Mouse (Mus musculus) liver, embryonic 11.5 days (tissue): ENCODE results near the gene Rbbp4. TPM values are rescaled to one million over a fixed set of nuclear protein-coding genes. Genes with fewer than 3 reads are reported as not detected.
A peak's percentile ranks its signal among the peaks of the same experiment; 100 is the strongest.

Experiments used
- ATAC-seq: fragments of 200-750 bp; cut with Nextera tagmentation; replicated peaks from 2 replicates; pipeline ENCODE4 v1.8.0; 2017; ENCODE audit warnings: moderate number of reproducible peaks, mild to moderate bottlenecking, moderate TSS enrichment, moderate library complexity; ENCODE audit not compliant: low FRiP score
- DNase-seq: peaks from one replicate; pipeline ENCODE4 v3.0.0-alpha.2; 2017; ENCODE audit warnings: low spot score
- H3K27ac ChIP-seq: fragments of 300-500 bp; sonication (generic); 2 replicates; pipeline ENCODE4 v1.5.1; 2014; ENCODE audit warnings: mild to moderate bottlenecking, low read depth, low read length, control low read depth
- H3K27me3 ChIP-seq: fragments of 300-500 bp; sonication (generic); replicated peaks from 2 replicates; pipeline ENCODE4 v1.6.1; 2014; ENCODE audit warnings: low read length, mixed read lengths; ENCODE audit not compliant: control insufficient read depth, insufficient read depth
- H3K36me3 ChIP-seq: fragments of 300-500 bp; sonication (generic); 2 replicates; pipeline ENCODE4 v1.6.1; 2014; ENCODE audit warnings: mild to moderate bottlenecking, low read length, moderate library complexity, mixed read lengths; ENCODE audit not compliant: control insufficient read depth, insufficient read depth
- H3K4me1 ChIP-seq: fragments of 300-500 bp; sonication (generic); replicated peaks from 2 replicates; pipeline ENCODE4 v1.6.1; 2014; ENCODE audit warnings: low read length, mixed read lengths; ENCODE audit not compliant: control insufficient read depth, insufficient read depth
- H3K4me2 ChIP-seq: fragments of 300-500 bp; sonication (generic); 2 replicates; pipeline ENCODE4 v1.6.1; 2014; ENCODE audit warnings: mild to moderate bottlenecking, control low read depth, moderate library complexity
- H3K4me3 ChIP-seq: fragments of 300-500 bp; sonication (generic); 2 replicates; pipeline ENCODE4 v1.5.1; 2014; ENCODE audit warnings: low read depth, low read length, control low read depth
- H3K9ac ChIP-seq: fragments of 300-500 bp; sonication (generic); 2 replicates; pipeline ENCODE4 v1.6.1; 2014; ENCODE audit warnings: low read depth, low read length, control low read depth
- H3K9me3 ChIP-seq: fragments of 300-500 bp; sonication (generic); 2 replicates; pipeline ENCODE4 v1.6.1; 2016; ENCODE audit warnings: low read length, inconsistent platforms, mixed read lengths; ENCODE audit not compliant: control insufficient read depth
- WGBS: fragments of 180-500 bp; shearing (Covaris S2); extraction: QIAGEN DNeasy Blood & Tissue Kit; methylation state at CpG from one replicate; pipeline ENCODE4 v1.1.7; 2014; 5-methylcytosine and 5-hydroxymethylcytosine counted together
- polyA plus RNA-seq: library from polyadenylated mRNA; unstranded; fragments of >200 nt; fragmentation: Nextera tagmentation; extraction: Ambion mirVana; gene quantifications from 2 replicates; pipeline ENCODE4 v1.2.1, GENCODE M21; 2014

Gene Rbbp4
- polyA plus RNA-seq, 1 experiment from 2014 or later: 318 TPM

DNA sequence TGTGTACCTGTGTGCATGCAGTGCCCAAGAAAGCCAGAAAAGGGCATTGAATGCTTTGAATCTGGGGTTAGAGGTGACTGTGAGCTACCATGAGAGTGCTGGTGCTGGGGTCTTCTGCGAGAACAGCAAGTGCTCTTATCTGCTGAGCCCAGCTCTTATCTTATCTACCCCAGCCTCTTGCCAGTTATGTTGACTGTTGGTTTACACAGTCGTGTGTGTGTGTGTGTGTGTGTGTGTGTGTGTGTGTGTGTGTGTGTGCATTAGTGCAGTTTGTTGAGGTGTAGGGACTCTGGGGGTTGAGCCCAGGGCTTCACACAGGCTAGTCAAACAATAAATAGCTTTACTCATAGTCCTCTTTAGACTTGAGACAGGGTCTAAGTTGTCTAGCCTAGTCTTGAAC is 40.0 kb downstream of the Rbbp4 start:
- ATAC-seq (peak; percentile 79), DNase-seq (no peak)
- Histone ChIP-seq H3K4me3 (no peak overlapping the region), H3K27ac (no peak overlapping the region), H3K4me2 (peak overlapping the region; percentile 16; the same call in 1 of the 2 replicates), H3K4me1 (peaks cover 15% of the 10 kb centered on the region), H3K27me3 (0 out of 2 replicates have a peak, but pooled peaks cover 4% of the 10 kb centered on the region), H3K9ac (no peak overlapping the region), H3K9me3 (no peaks in the 10 kb centered on the region), H3K36me3 (no peaks in the 10 kb centered on the region)
- 6% methylated on average over 2 of the region's 2 CpGs for WGBS

DNA sequence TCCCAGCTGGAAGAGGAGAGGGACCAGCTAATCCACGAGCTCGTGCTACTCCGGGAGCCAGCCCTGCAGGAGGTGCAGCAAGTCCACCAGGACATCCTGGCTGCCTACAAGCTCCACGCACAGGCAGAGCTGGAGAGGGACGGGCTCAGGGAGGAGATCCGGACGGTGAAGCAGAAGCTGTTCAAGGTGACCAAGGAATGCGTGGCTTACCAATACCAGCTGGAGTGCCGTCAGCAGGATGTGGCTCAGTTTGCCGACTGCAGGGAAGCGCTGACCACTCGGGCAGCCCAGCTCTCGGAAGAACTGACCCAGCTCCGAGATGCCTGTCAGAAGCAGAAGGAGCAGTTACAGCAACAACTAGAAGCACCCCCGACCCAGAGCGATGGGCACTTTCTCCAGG is 41.5 kb downstream of the Rbbp4 start:
- H3K9me3 ChIP-seq: no peaks in the 10 kb centered on the region
- 0 out of 2 replicates have a peak overlapping the region, but pooled peaks have one; percentile 6 for H3K4me2 ChIP-seq
- no peak overlapping the region for H3K4me3 ChIP-seq
- WGBS: 38% methylated on average over 16 of the region's 16 CpGs
- ATAC-seq (no peak), DNase-seq (peak; percentile 45)
- no peaks in the 10 kb centered on the region for H3K36me3 ChIP-seq
- H3K27me3 ChIP-seq: peaks cover 6% of the 10 kb centered on the region; the same call in 1 of the 2 replicates
- no peak overlapping the region for H3K9ac ChIP-seq
- no peak overlapping the region for H3K27ac ChIP-seq
- peaks cover 15% of the 10 kb centered on the region for H3K4me1 ChIP-seq

DNA sequence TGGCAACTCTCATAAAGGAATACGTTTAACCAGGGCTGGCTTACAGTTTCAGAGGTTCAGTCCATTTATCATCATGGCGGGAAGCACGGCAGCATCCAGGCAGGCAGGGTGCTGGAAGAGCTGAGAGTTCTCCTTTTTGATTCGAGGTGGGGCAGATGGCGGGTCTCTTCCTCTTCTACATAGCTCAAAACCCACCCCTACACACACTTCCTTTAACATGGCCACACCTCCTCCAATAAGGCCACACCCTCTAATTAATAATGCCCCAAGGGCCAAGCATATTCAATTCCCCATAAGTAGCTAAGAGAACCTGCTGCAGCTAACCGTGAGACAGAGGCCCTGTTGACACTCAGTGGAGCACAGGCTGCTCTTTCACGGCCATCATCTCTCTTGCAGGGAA is 42.3 kb downstream of the Rbbp4 start:
- ATAC-seq (no peak), DNase-seq (peak; percentile 30)
- peaks cover 15% of the 10 kb centered on the region for H3K27me3 ChIP-seq
- no peaks in the 10 kb centered on the region for H3K36me3 ChIP-seq
- no peak overlapping the region for H3K4me2 ChIP-seq
- no peaks in the 10 kb centered on the region for H3K9me3 ChIP-seq
- no peak overlapping the region for H3K27ac ChIP-seq
- H3K9ac ChIP-seq: no peak overlapping the region
- no peak overlapping the region for H3K4me3 ChIP-seq
- H3K4me1 ChIP-seq: peaks cover 16% of the 10 kb centered on the region
- WGBS: 59% methylated on average over 7 of the region's 7 CpGs

DNA sequence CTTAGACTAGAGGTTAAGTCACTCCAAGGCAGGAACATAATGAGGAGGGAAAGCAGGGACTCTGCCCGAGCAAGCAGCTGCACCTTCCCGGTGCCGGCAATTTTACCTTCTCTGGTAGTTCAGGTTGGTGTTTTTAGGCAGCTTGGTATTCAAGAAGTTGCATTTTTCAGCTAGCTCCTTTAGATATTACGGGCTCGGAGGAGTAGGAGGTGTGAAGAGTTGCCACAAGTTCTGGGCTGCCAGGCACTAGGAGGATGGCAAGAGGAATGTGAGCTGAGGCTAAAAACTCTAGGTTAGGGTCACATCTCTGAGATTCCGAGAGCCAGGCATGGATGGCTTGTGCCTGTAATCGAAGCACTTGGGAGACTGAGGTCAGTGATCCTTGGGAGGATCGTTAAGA is 45.5 kb downstream of the Rbbp4 start:
- DNase-seq (no peak), ATAC-seq (no peak)
- H3K27ac ChIP-seq: no peak overlapping the region
- H3K9ac ChIP-seq: no peak overlapping the region
- peaks cover 13% of the 10 kb centered on the region for H3K4me1 ChIP-seq
- H3K36me3 ChIP-seq: no peaks in the 10 kb centered on the region
- H3K4me2 ChIP-seq: no peak overlapping the region
- no peaks in the 10 kb centered on the region for H3K9me3 ChIP-seq
- H3K27me3 ChIP-seq: peaks cover 40% of the 10 kb centered on the region
- WGBS: 85% methylated on average over 8 of the region's 8 CpGs
- H3K4me3 ChIP-seq: no peak overlapping the region

DNA sequence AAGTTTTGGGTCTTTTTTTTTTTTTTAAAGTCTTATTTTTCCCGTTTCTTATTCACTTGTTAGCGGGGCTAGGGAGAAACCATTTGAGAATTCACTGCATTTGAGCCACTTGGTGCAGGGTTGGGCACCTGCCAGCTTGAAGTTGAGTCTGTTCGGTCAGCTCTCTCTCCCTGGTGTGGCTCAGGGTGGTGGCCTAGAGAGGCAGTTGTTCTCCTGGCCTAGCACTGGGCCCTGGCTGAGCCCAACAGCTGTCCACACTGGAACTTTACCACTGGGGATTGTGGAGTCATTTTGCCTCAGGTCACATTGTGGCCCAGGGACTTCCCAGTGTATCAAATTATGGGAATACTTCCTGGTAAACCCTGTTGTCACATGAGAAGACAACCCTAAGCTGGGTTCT is 47.1 kb downstream of the Rbbp4 start:
- Histone ChIP-seq H3K4me3 (peak overlapping the region; percentile 64; the same call in 1 of the 2 replicates), H3K36me3 (no peaks in the 10 kb centered on the region)
- WGBS: 56% methylated on average over 3 of the region's 3 CpGs

DNA sequence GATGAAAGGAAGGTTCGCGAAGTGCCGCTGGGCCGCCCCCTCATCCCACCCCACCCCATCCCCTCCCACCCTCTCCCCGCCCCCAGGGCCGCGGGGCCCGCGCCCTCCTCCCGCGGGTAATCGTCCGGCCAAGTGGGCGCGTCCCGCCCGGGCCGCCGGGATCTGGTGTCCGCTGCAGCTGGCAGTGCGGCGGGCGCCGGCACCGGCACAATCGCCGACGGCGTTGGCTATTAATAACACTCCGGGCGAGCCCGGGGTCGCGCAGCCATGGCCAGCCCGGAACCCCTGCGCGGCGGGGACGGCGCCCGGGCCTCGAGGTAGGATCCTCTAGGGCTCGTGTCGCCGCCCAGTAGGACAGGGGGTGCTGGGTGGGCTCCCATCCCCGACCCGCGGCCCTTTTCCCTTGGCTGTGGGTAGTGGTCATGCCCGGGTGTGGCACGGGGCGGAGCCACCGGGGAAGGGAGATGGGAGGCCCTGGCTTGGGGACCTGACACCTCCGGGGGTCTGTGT is 47.6 kb downstream of the Rbbp4 start, which contains the start of gene Sync:
Sync (plus strand) TSS at position 146 of the 510 bp plus-strand sequence.
- H3K36me3 ChIP-seq: no peaks in the 10 kb centered on the region
- peaks cover 13% of the 10 kb centered on the region for H3K4me1 ChIP-seq
- H3K4me3 ChIP-seq: peak within 1 kb of the TSS; percentile 64
- DNase-seq: no peak
- H3K27me3 ChIP-seq: peaks cover 35% of the 10 kb centered on the region
- peak within 1 kb of the TSS; percentile 56 for H3K9ac ChIP-seq
- H3K9me3 ChIP-seq: no peaks in the 10 kb centered on the region
- H3K27ac ChIP-seq: no peak within 1 kb of the TSS
- 1% methylated on average over 53 of the region's 53 CpGs for WGBS
- H3K4me2 ChIP-seq: peak within 1 kb of the TSS; percentile 99
- ATAC-seq: peak; percentile 31; the same call in 1 of the 2 replicates

More for the DNA sequence above, 47.1 kb downstream of the Rbbp4 start:
- Histone ChIP-seq H3K9ac (no peak overlapping the region), H3K9me3 (no peaks in the 10 kb centered on the region), H3K4me1 (peaks cover 13% of the 10 kb centered on the region), H3K27ac (no peak overlapping the region), H3K27me3 (peaks cover 35% of the 10 kb centered on the region), H3K4me2 (peak overlapping the region; percentile 99)
- DNase-seq (no peak), ATAC-seq (no peak)

DNA sequence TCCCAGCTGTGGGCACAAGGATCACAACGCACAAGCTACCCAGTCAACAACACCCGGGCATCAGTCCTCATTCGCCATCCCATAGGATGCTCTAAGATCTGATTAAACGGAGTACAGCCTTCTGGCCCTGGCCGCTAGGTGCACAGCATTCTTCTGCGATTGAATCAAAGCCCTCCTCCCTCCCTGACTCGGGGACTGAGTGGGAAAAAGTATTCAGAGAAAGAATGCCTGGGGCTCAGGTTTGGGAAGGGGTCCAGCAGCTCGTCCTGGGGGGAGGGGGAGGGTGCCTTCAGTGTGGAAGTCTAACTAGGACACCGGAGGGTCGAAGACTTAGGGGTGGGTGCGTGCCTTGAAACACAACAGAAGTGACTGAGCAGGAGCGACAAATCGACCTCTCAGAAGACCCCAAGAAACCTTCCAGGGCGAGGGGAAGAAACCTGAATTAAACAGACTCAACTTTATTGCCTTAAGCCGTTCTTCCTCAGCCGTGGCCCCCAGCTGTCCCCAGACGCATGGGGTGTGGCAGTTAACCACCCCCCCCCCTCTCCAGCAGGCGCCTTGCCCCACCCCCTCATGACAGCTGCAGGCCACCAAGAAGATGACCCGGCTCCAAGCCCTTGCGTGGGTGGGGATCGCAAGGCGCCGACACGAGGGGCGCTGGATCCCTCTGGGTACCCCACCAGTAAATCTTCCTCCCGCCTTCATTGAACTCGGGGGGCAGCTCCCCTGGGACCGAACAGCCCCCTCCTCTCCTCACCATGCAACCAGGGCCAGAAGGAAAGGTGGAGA is 48.3 kb downstream of the Rbbp4 start:
- no peak for ATAC-seq
- H3K27ac ChIP-seq: no peak overlapping the region
- peaks cover 35% of the 10 kb centered on the region for H3K27me3 ChIP-seq

DNA sequence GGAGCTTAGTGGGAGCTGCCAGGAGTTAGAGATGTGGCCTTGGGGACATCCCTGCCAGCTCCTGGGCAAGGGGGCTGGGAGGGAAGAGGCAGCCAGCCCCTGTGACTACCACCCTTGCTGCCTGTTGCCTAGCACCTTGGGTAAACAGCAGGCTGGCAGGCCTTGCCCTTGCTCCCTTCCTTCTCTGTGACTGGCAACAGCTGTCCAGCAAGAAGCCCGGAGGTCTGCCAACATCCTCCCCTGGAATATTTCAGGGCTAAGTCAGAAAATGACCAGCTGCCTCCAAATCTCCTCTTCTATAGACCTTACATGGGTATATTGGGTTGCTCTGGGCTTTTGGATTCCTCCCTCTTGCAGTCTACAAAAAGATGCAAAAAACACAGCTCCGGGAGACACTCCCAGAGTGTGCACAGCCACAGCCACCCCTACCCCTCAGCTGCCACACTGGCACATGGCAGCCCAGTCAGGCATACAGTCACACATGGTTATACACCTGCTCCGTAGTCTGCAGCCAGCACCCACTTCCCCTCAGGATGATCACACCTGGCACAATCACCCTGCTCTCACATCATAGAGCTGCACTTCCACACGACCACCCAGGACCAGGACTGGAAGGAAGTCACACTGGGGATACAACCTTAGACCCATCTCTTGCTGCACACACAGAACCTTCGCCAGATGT is 49.0 kb downstream of the Rbbp4 start:
- WGBS: 59% methylated on average over 5 of the region's 5 CpGs
- Histone ChIP-seq H3K4me2 (no peak overlapping the region), H3K36me3 (no peaks in the 10 kb centered on the region), H3K9me3 (no peaks in the 10 kb centered on the region), H3K4me1 (peaks cover 13% of the 10 kb centered on the region), H3K27me3 (peaks cover 35% of the 10 kb centered on the region), H3K9ac (no peak overlapping the region), H3K27ac (no peak overlapping the region), H3K4me3 (no peak overlapping the region)
- ATAC-seq (no peak), DNase-seq (no peak)

More for the DNA sequence above, 48.3 kb downstream of the Rbbp4 start:
- H3K9ac ChIP-seq: peak overlapping the region; percentile 56; the same call in 1 of the 2 replicates
- no peaks in the 10 kb centered on the region for H3K36me3 ChIP-seq
- peak overlapping the region; percentile 99 for H3K4me2 ChIP-seq
- WGBS: 5% methylated on average over 28 of the region's 28 CpGs
- H3K9me3 ChIP-seq: no peaks in the 10 kb centered on the region
- H3K4me1 ChIP-seq: peaks cover 13% of the 10 kb centered on the region
- peak overlapping the region; percentile 64 for H3K4me3 ChIP-seq
- DNase-seq: no peak
